Mouse (Mus musculus): ENCODE results near the gene Itih1. TPM values are rescaled to one million over a fixed set of nuclear protein-coding genes. Genes with fewer than 3 reads are reported as not detected.
A peak's percentile ranks its signal among the peaks of the same experiment; 100 is the strongest.

Gene Itih1
- polyA plus RNA-seq, 1 experiment = not detected

DNA sequence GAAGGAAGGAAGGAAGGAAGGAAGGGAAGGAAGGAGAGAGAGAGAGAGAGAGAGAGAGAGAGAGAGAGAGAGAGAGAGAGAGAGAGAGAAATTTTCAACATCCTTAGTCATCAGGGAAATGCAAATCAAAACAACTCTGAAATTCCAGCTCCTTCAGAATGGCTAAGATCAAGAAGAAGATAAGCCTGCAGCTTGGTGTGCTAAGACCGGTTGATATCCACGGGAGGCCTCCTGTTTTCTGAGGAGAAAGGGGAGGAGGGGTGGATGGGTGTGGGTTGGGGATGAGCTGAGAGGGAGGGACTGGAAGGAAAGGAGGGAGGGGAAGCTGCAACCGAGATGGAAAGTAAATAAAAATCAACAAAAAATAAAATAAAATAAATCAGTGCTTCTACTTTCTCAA, 57.8 kb downstream of the Itih1 start:
- no peak for DNase-seq (ENCODE audit: low read depth in 1 of 2, low spot score in 2 of 2)
- H3K27ac ChIP-seq (ENCODE audit: insufficient read depth, low read length) = no peak overlapping the region
- WGBS = 26% methylated on average over 3 of the region's 3 CpGs
- H3K4me3 ChIP-seq (ENCODE audit: extremely low read depth, insufficient read depth, insufficient read length) = no peak overlapping the region
- TF ChIP-seq POLR2A (IDR thresholded peaks at IDR 0.05; ENCODE audit: low read depth, low read length) = no peak
- TF ChIP-seq CTCF (IDR thresholded peaks at IDR 0.05; ENCODE audit: extremely low read depth, insufficient read depth, insufficient read length, insufficient replicate concordance) = no peak
- no peaks in the 10 kb centered on the region for H3K27me3 ChIP-seq (ENCODE audit: control insufficient read depth, insufficient read depth, low read length)
- H3K36me3 ChIP-seq (ENCODE audit: control insufficient read depth, insufficient read depth, low read length) = no peaks in the 10 kb centered on the region
- peaks cover 3% of the 10 kb centered on the region; the same call in 1 of the 2 replicates for H3K4me1 ChIP-seq (ENCODE audit: control insufficient read depth, insufficient read depth, insufficient read length)

DNA sequence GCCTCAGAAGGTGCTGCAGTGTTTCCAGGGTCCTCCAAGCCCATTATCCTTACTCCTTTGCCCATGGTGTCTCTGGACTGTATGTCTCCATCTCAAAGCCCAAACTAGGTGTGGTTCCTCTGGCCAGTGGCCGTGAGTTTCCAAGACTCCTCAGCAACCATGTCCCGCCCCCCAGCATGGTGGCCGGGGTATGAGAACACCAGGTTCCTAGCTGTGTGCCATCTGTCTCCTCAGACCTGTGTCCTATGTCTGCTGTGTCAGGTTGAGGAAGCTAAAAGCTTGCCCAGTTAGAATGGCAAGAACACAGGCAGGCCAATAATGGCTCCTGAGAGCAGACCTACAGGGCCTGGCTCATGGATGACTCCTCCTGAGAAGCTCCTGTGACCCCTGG, 61.4 kb downstream of the Itih1 start:
- no peaks in the 10 kb centered on the region for H3K4me1 ChIP-seq (ENCODE audit: control insufficient read depth, insufficient read depth, insufficient read length)
- WGBS = 91% methylated on average over 3 of the region's 3 CpGs
- H3K27ac ChIP-seq (ENCODE audit: insufficient read depth, low read length) = no peak overlapping the region
- DNase-seq (ENCODE audit: low read depth in 1 of 2, low spot score in 2 of 2) = no peak
- TF ChIP-seq POLR2A (IDR thresholded peaks at IDR 0.05; ENCODE audit: low read depth, low read length) (no peak), CTCF (IDR thresholded peaks at IDR 0.05; ENCODE audit: extremely low read depth, insufficient read depth, insufficient read length, insufficient replicate concordance) (no peak)
- no peak overlapping the region for H3K4me3 ChIP-seq (ENCODE audit: extremely low read depth, insufficient read depth, insufficient read length)
- no peaks in the 10 kb centered on the region for H3K27me3 ChIP-seq (ENCODE audit: control insufficient read depth, insufficient read depth, low read length)
- peaks cover 2% of the 10 kb centered on the region; the same call in 1 of the 2 replicates for H3K36me3 ChIP-seq (ENCODE audit: control insufficient read depth, insufficient read depth, low read length)

DNA sequence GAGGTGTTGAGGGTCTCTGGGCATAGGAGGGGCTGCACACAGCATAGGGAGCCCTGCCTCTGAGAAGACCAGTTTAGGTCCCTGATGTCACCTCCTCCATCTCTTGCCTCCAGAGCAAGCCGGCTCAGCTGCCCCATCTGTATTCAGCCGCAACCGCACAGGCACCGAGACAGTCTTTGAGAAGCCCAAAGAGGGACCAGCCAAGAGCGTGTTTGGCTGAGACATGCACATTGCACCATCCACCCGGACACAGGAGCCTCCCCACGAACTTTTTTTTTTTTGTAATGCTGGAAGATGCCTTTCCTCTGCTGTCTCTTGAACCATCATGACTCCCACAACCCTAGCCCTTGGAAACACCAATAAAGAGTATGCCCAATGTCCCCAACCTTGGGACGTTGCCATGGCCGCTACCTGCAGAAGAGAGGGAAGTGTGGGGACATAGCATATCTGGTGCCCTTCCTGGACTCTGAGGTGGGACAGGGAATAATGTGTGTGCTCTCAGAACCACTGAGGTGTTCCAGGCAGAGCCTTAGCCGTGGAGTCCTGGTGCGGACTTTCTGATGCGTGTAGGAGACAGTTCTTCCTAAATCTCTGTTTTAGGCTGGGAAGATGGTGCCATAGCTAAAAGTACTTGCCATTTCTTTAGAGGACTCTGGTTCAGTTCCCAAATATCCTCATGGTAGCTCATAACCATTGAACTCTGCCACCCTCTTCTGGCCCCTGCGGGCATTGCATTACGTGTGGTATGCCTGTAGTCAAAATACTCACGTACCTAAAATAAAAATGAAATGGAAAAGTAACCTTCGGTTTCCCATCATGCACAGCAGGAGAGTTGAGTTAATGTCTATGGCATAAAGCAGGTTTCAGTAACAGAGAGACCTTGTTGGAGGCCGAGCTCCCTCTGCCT, 62.0 kb downstream of the Itih1 start:
- Histone ChIP-seq H3K27me3 (ENCODE audit: control insufficient read depth, insufficient read depth, low read length) (no peaks in the 10 kb centered on the region), H3K36me3 (ENCODE audit: control insufficient read depth, insufficient read depth, low read length) (peaks cover 2% of the 10 kb centered on the region; the same call in 1 of the 2 replicates), H3K27ac (ENCODE audit: insufficient read depth, low read length) (no peak overlapping the region), H3K4me3 (ENCODE audit: extremely low read depth, insufficient read depth, insufficient read length) (no peak overlapping the region), H3K4me1 (ENCODE audit: control insufficient read depth, insufficient read depth, insufficient read length) (no peaks in the 10 kb centered on the region)
- TF ChIP-seq POLR2A (IDR thresholded peaks at IDR 0.05; ENCODE audit: low read depth, low read length) (no peak), CTCF (IDR thresholded peaks at IDR 0.05; ENCODE audit: extremely low read depth, insufficient read depth, insufficient read length, insufficient replicate concordance) (peak; percentile 1; the same call in 1 of the 2 replicates)
- peak in 1 of 2 experiments; percentile 13 for DNase-seq (ENCODE audit: low read depth in 1 of 2, low spot score in 2 of 2)
- 79% methylated on average over 17 of the region's 17 CpGs for WGBS

DNA sequence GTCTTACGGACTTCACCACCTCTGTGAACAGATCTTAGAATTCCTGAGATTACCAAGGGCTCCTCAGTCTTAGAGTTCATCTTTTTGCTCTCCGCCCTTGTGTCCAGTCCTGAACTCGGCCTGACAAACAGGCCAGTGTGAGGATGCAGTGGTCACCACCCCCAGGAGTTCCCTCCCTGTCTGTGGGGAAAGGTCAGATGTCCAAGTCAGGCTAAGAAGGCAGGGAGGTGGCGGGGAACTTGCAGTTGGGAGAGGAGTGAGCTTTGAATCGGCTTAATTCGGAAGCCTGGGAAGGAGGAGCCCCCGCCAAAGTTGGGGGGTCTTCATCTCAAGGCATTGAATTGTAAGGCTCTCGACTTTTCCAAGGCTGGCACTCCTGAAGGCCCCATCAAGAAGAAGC, 62.8 kb downstream of the Itih1 start:
- Histone ChIP-seq H3K27ac (ENCODE audit: insufficient read depth, low read length) (no peak overlapping the region), H3K27me3 (ENCODE audit: control insufficient read depth, insufficient read depth, low read length) (no peaks in the 10 kb centered on the region), H3K4me3 (ENCODE audit: extremely low read depth, insufficient read depth, insufficient read length) (no peak overlapping the region), H3K36me3 (ENCODE audit: control insufficient read depth, insufficient read depth, low read length) (peaks cover 2% of the 10 kb centered on the region; the same call in 1 of the 2 replicates), H3K4me1 (ENCODE audit: control insufficient read depth, insufficient read depth, insufficient read length) (no peaks in the 10 kb centered on the region)
- no peak for TF ChIP-seq POLR2A (IDR thresholded peaks at IDR 0.05; ENCODE audit: low read depth, low read length)
- TF ChIP-seq CTCF (IDR thresholded peaks at IDR 0.05; ENCODE audit: extremely low read depth, insufficient read depth, insufficient read length, insufficient replicate concordance) = no peak
- DNase-seq (ENCODE audit: low read depth in 1 of 2, low spot score in 2 of 2) = no peak
- 86% methylated on average over 8 of the region's 8 CpGs for WGBS

DNA sequence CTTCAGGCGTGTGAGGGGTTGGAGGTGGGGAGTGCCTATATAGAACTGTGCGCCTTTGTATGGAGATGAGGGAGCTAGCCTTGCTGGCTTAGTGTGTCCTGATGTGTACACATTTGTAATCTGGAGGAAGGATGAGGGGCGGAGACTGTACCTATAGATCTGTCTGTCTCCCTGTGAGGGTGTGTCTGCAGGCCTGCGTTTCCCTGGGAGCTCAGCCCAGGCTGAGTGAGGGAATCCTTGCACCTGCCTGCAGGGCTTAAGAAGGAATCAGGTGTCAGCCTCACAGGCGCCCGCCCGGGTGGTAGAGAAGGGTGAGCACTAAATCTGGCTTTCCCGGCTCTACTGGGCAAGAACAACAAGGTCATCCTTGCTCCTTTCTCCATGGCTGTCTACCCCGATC, 63.3 kb downstream of the Itih1 start:
- no peak overlapping the region for H3K4me3 ChIP-seq (ENCODE audit: extremely low read depth, insufficient read depth, insufficient read length)
- 91% methylated on average over 9 of the region's 9 CpGs for WGBS
- H3K27me3 ChIP-seq (ENCODE audit: control insufficient read depth, insufficient read depth, low read length) = no peaks in the 10 kb centered on the region
- no peak for TF ChIP-seq CTCF (IDR thresholded peaks at IDR 0.05; ENCODE audit: extremely low read depth, insufficient read depth, insufficient read length, insufficient replicate concordance)
- no peak for TF ChIP-seq POLR2A (IDR thresholded peaks at IDR 0.05; ENCODE audit: low read depth, low read length)
- H3K27ac ChIP-seq (ENCODE audit: insufficient read depth, low read length) = no peak overlapping the region
- H3K4me1 ChIP-seq (ENCODE audit: control insufficient read depth, insufficient read depth, insufficient read length) = no peaks in the 10 kb centered on the region
- no peak for DNase-seq (ENCODE audit: low read depth in 1 of 2, low spot score in 2 of 2)
- peaks cover 2% of the 10 kb centered on the region; the same call in 1 of the 2 replicates for H3K36me3 ChIP-seq (ENCODE audit: control insufficient read depth, insufficient read depth, low read length)

Other genes with a start within 250 kb of the Itih1 start
- 1.2 and 1.3 TPM in 2 replicates for gene Sfmbt1, start 228.4 kb downstream of the Itih1 start, polyA plus RNA-seq (2012; rRNA removed)
- 13.0 and 18.0 TPM in 2 replicates for gene Tmem110, start 117.7 kb downstream of the Itih1 start, polyA plus RNA-seq (2012; rRNA removed)
- gene Mustn1, start 64.1 kb downstream of the Itih1 start, polyA plus RNA-seq (2012; rRNA removed) = 4.9 and 7.3 TPM in 2 replicates
- gene Itih4, start 56.8 kb downstream of the Itih1 start, polyA plus RNA-seq (2012; rRNA removed) = 0.50 and 1.2 TPM in 2 replicates
- 1.4 TPM in 2 replicates for gene Itih3, start 19.5 kb downstream of the Itih1 start, polyA plus RNA-seq (2012; rRNA removed)
- 1.7 and 2.0 TPM in 2 replicates for gene Nek4, start 8.1 kb upstream of the Itih1 start, polyA plus RNA-seq (2012; rRNA removed)
- 5.4 and 7.4 TPM in 2 replicates for gene Glt8d1, start 58.1 kb upstream of the Itih1 start, polyA plus RNA-seq (2012; rRNA removed)
- 49.4 and 50.8 TPM in 2 replicates for gene Spcs1, start 58.4 kb upstream of the Itih1 start, polyA plus RNA-seq (2012; rRNA removed)
- 9.2 and 14.4 TPM in 2 replicates for gene Pbrm1, start 75.8 kb upstream of the Itih1 start, polyA plus RNA-seq (2012; rRNA removed)
- gene Gnl3, start 75.9 kb upstream of the Itih1 start, polyA plus RNA-seq (2012; rRNA removed) = 13.0 and 16.3 TPM in 2 replicates
- gene Smim4, start 185.7 kb upstream of the Itih1 start, polyA plus RNA-seq (2012; rRNA removed) = 33.3 and 44.2 TPM in 2 replicates
- gene Nt5dc2, start 187.8 kb upstream of the Itih1 start, polyA plus RNA-seq (2012; rRNA removed) = 30.3 and 46.4 TPM in 2 replicates
- gene Stab1, start 225.4 kb upstream of the Itih1 start, polyA plus RNA-seq (2012; rRNA removed) = 42.1 and 44.3 TPM in 2 replicates